Mouse (Mus musculus) heart, postnatal 4 days (tissue): Measurements from ENCODE around the gene Tmem184c. TPM values are rescaled to one million over a fixed set of nuclear protein-coding genes. Genes with fewer than 3 reads are reported as not detected.

ENCODE experiments used
- total RNA-seq, 2 experiments: library from RNA; stranded (reverse); gene quantifications; 2 replicates each; pipeline ENCODE4 v1.2.3; 2021

The Tmem184c gene
- total RNA-seq, 2 experiments from 2014 or later, result 15.5 to 18.3 TPM

Other genes starting within 250 kb of the Tmem184c start
- 10 to 100 TPM; 50.3 to 51.3 TPM for gene Arhgap10, start 92.7 kb downstream of the Tmem184c start, total RNA-seq
- gene Prmt9, start 61.3 kb downstream of the Tmem184c start, total RNA-seq, result 10 to 100 TPM; 14.1 to 15.5 TPM
- 10 to 100 TPM; 66.4 to 77.3 TPM for gene Ednra, start 113.8 kb upstream of the Tmem184c start, total RNA-seq